Mouse (Mus musculus): ENCODE results near the gene B3gnt2. TPM values are rescaled to one million over a fixed set of nuclear protein-coding genes. Genes with fewer than 3 reads are reported as not detected.

The B3gnt2 gene
- polyA plus RNA-seq, 1 experiment from 2014 or later = 2.7 TPM

GRCm38 (mm10) chr11:22782705-22783124 is 78.0 kb downstream of the B3gnt2 start:
- no peak overlapping the region for H3K4me2 ChIP-seq (ENCODE audit: low read depth, low read length)
- H3K9me3 ChIP-seq (replicated peaks; ENCODE audit: control insufficient read depth, low read length) = no peaks in the 10 kb centered on the region
- ATAC-seq (replicated peaks; ENCODE audit: insufficient number of reproducible peaks, low FRiP score, low TSS enrichment, low read depth) = no peak
- H3K36me3 ChIP-seq (replicated peaks; ENCODE audit: control insufficient read depth, insufficient read depth, low read depth, low read length) = no peaks in the 10 kb centered on the region; the same call in 1 of the 2 replicates
- 73% methylated on average over 13 of the region's 13 CpGs for WGBS
- no peak for DNase-seq (ENCODE audit: low spot score)
- H3K4me3 ChIP-seq (ENCODE audit: low read depth, low read length) = no peak overlapping the region
- no peak overlapping the region for H3K9ac ChIP-seq (replicated peaks; ENCODE audit: low read length)
- H3K27me3 ChIP-seq (ENCODE audit: control insufficient read depth, insufficient read depth, low read length) = no peaks in the 10 kb centered on the region
- no peak overlapping the region for H3K27ac ChIP-seq (replicated peaks; ENCODE audit: low read depth, low read length)
- H3K4me1 ChIP-seq (ENCODE audit: control insufficient read depth, insufficient read depth, low read length) = no peaks in the 10 kb centered on the region

- no peak overlapping the region for H3K9ac ChIP-seq (replicated peaks; ENCODE audit: low read length)
- H3K4me3 ChIP-seq (ENCODE audit: low read depth, low read length) = no peak overlapping the region
- H3K27me3 ChIP-seq (ENCODE audit: control insufficient read depth, insufficient read depth, low read length) = no peaks in the 10 kb centered on the region
- DNase-seq (ENCODE audit: low spot score) (no peak), ATAC-seq (replicated peaks; ENCODE audit: insufficient number of reproducible peaks, low FRiP score, low TSS enrichment, low read depth) (no peak)
- no peaks in the 10 kb centered on the region for H3K9me3 ChIP-seq (replicated peaks; ENCODE audit: control insufficient read depth, low read length)
- no peak overlapping the region for H3K27ac ChIP-seq (replicated peaks; ENCODE audit: low read depth, low read length)
- H3K4me2 ChIP-seq (ENCODE audit: low read depth, low read length) = no peak overlapping the region
- H3K4me1 ChIP-seq (ENCODE audit: control insufficient read depth, insufficient read depth, low read length) = no peaks in the 10 kb centered on the region
- H3K36me3 ChIP-seq (replicated peaks; ENCODE audit: control insufficient read depth, insufficient read depth, low read depth, low read length) = no peaks in the 10 kb centered on the region; the same call in 1 of the 2 replicates
Observed at GRCm38 (mm10) chr11:22781190-22781589, 79.6 kb downstream of the B3gnt2 start.

GRCm38 (mm10) chr11:22780761-22781160 is 80.0 kb downstream of the B3gnt2 start:
- 80% methylated on average over 2 of the region's 2 CpGs for WGBS
- ATAC-seq (replicated peaks; ENCODE audit: insufficient number of reproducible peaks, low FRiP score, low TSS enrichment, low read depth) = no peak
- H3K4me1 ChIP-seq (ENCODE audit: control insufficient read depth, insufficient read depth, low read length) = no peaks in the 10 kb centered on the region
- H3K4me3 ChIP-seq (ENCODE audit: low read depth, low read length) = no peak overlapping the region
- H3K4me2 ChIP-seq (ENCODE audit: low read depth, low read length) = no peak overlapping the region
- no peak overlapping the region for H3K9ac ChIP-seq (replicated peaks; ENCODE audit: low read length)
- H3K36me3 ChIP-seq (replicated peaks; ENCODE audit: control insufficient read depth, insufficient read depth, low read depth, low read length) = no peaks in the 10 kb centered on the region; the same call in 1 of the 2 replicates
- H3K9me3 ChIP-seq (replicated peaks; ENCODE audit: control insufficient read depth, low read length) = no peaks in the 10 kb centered on the region
- no peak overlapping the region for H3K27ac ChIP-seq (replicated peaks; ENCODE audit: low read depth, low read length)
- DNase-seq (ENCODE audit: low spot score) = no peak
- H3K27me3 ChIP-seq (ENCODE audit: control insufficient read depth, insufficient read depth, low read length) = no peaks in the 10 kb centered on the region

GRCm38 (mm10) chr11:22779821-22780551 is 80.8 kb downstream of the B3gnt2 start:
- no peaks in the 10 kb centered on the region; the same call in 1 of the 2 replicates for H3K36me3 ChIP-seq (replicated peaks; ENCODE audit: control insufficient read depth, insufficient read depth, low read depth, low read length)
- no peaks in the 10 kb centered on the region for H3K9me3 ChIP-seq (replicated peaks; ENCODE audit: control insufficient read depth, low read length)
- WGBS = 78% methylated on average over 6 of the region's 6 CpGs
- ATAC-seq (replicated peaks; ENCODE audit: insufficient number of reproducible peaks, low FRiP score, low TSS enrichment, low read depth) (no peak), DNase-seq (ENCODE audit: low spot score) (no peak)
- no peak overlapping the region for H3K4me2 ChIP-seq (ENCODE audit: low read depth, low read length)
- no peak overlapping the region for H3K27ac ChIP-seq (replicated peaks; ENCODE audit: low read depth, low read length)
- H3K4me1 ChIP-seq (ENCODE audit: control insufficient read depth, insufficient read depth, low read length) = no peaks in the 10 kb centered on the region
- H3K9ac ChIP-seq (replicated peaks; ENCODE audit: low read length) = no peak overlapping the region
- H3K27me3 ChIP-seq (ENCODE audit: control insufficient read depth, insufficient read depth, low read length) = no peaks in the 10 kb centered on the region
- H3K4me3 ChIP-seq (ENCODE audit: low read depth, low read length) = no peak overlapping the region

- no peak for DNase-seq (ENCODE audit: low spot score)
- Histone ChIP-seq H3K27me3 (ENCODE audit: control insufficient read depth, insufficient read depth, low read length) (no peaks in the 10 kb centered on the region), H3K9ac (replicated peaks; ENCODE audit: low read length) (no peak overlapping the region), H3K9me3 (replicated peaks; ENCODE audit: control insufficient read depth, low read length) (no peaks in the 10 kb centered on the region), H3K27ac (replicated peaks; ENCODE audit: low read depth, low read length) (no peak overlapping the region), H3K4me3 (ENCODE audit: low read depth, low read length) (no peak overlapping the region), H3K4me2 (ENCODE audit: low read depth, low read length) (no peak overlapping the region), H3K36me3 (replicated peaks; ENCODE audit: control insufficient read depth, insufficient read depth, low read depth, low read length) (no peaks in the 10 kb centered on the region; the same call in 1 of the 2 replicates), H3K4me1 (ENCODE audit: control insufficient read depth, insufficient read depth, low read length) (no peaks in the 10 kb centered on the region)
- no peak for ATAC-seq (replicated peaks; ENCODE audit: insufficient number of reproducible peaks, low FRiP score, low TSS enrichment, low read depth)
- WGBS = 69% methylated on average over 3 of the region's 3 CpGs
Observed at GRCm38 (mm10) chr11:22778596-22778995, 82.2 kb downstream of the B3gnt2 start.

GRCm38 (mm10) chr11:22777531-22777930 is 83.2 kb downstream of the B3gnt2 start:
- H3K36me3 ChIP-seq (replicated peaks; ENCODE audit: control insufficient read depth, insufficient read depth, low read depth, low read length) = no peaks in the 10 kb centered on the region; the same call in 1 of the 2 replicates
- WGBS = 90% methylated on average over 2 of the region's 2 CpGs
- H3K27me3 ChIP-seq (ENCODE audit: control insufficient read depth, insufficient read depth, low read length) = no peaks in the 10 kb centered on the region
- no peak for ATAC-seq (replicated peaks; ENCODE audit: insufficient number of reproducible peaks, low FRiP score, low TSS enrichment, low read depth)
- no peak overlapping the region for H3K9ac ChIP-seq (replicated peaks; ENCODE audit: low read length)
- no peaks in the 10 kb centered on the region for H3K4me1 ChIP-seq (ENCODE audit: control insufficient read depth, insufficient read depth, low read length)
- peak; percentile 31 for DNase-seq (ENCODE audit: low spot score)
- no peak overlapping the region for H3K4me3 ChIP-seq (ENCODE audit: low read depth, low read length)
- no peaks in the 10 kb centered on the region for H3K9me3 ChIP-seq (replicated peaks; ENCODE audit: control insufficient read depth, low read length)
- H3K27ac ChIP-seq (replicated peaks; ENCODE audit: low read depth, low read length) = no peak overlapping the region
- no peak overlapping the region for H3K4me2 ChIP-seq (ENCODE audit: low read depth, low read length)

GRCm38 (mm10) chr11:22774821-22775220 is 85.9 kb downstream of the B3gnt2 start:
- Histone ChIP-seq H3K27ac (replicated peaks; ENCODE audit: low read depth, low read length) (no peak overlapping the region), H3K4me2 (ENCODE audit: low read depth, low read length) (no peak overlapping the region), H3K9ac (replicated peaks; ENCODE audit: low read length) (no peak overlapping the region), H3K4me1 (ENCODE audit: control insufficient read depth, insufficient read depth, low read length) (no peaks in the 10 kb centered on the region), H3K36me3 (replicated peaks; ENCODE audit: control insufficient read depth, insufficient read depth, low read depth, low read length) (no peaks in the 10 kb centered on the region; the same call in 1 of the 2 replicates), H3K27me3 (ENCODE audit: control insufficient read depth, insufficient read depth, low read length) (no peaks in the 10 kb centered on the region), H3K4me3 (ENCODE audit: low read depth, low read length) (no peak overlapping the region), H3K9me3 (replicated peaks; ENCODE audit: control insufficient read depth, low read length) (no peaks in the 10 kb centered on the region)
- ATAC-seq (replicated peaks; ENCODE audit: insufficient number of reproducible peaks, low FRiP score, low TSS enrichment, low read depth) (no peak), DNase-seq (ENCODE audit: low spot score) (no peak)
- 84% methylated on average over 2 of the region's 2 CpGs for WGBS

GRCm38 (mm10) chr11:22766238-22766637 is 94.5 kb downstream of the B3gnt2 start:
- ATAC-seq (replicated peaks; ENCODE audit: insufficient number of reproducible peaks, low FRiP score, low TSS enrichment, low read depth) (no peak), DNase-seq (ENCODE audit: low spot score) (no peak)
- Histone ChIP-seq H3K4me2 (ENCODE audit: low read depth, low read length) (no peak overlapping the region), H3K27ac (replicated peaks; ENCODE audit: low read depth, low read length) (no peak overlapping the region), H3K9me3 (replicated peaks; ENCODE audit: control insufficient read depth, low read length) (no peaks in the 10 kb centered on the region), H3K4me3 (ENCODE audit: low read depth, low read length) (no peak overlapping the region), H3K27me3 (ENCODE audit: control insufficient read depth, insufficient read depth, low read length) (no peaks in the 10 kb centered on the region), H3K4me1 (ENCODE audit: control insufficient read depth, insufficient read depth, low read length) (no peaks in the 10 kb centered on the region), H3K36me3 (replicated peaks; ENCODE audit: control insufficient read depth, insufficient read depth, low read depth, low read length) (no peaks in the 10 kb centered on the region), H3K9ac (replicated peaks; ENCODE audit: low read length) (no peak overlapping the region)
- WGBS = 72% methylated on average over 2 of the region's 2 CpGs

All from embryonic facial prominence, embryonic 11.5 days (tissue).